Mouse (Mus musculus) brown adipose tissue, adult 24 weeks (tissue): ENCODE measurements at regions not wholly inside any gene's neighbourhood (a gene's known extent, or its start where the extent isn't known, plus 50 kb on each side); places are given as distances from the start of the nearest gene placed in this dataset.

Experiments used
- H3K27ac ChIP-seq: fragments of 200-500 bp; replicated peaks from 2 replicates; pipeline ENCODE4 v1.5.1; 2012; ENCODE audit warnings: low read depth, mild to moderate bottlenecking, low read length
- H3K4me1 ChIP-seq: fragments of 200-500 bp; 2 replicates; pipeline ENCODE4 v1.6.1; 2012; ENCODE audit warnings: low read length, mixed read lengths; ENCODE audit not compliant: control insufficient read depth, insufficient read depth, insufficient read length
- H3K4me3 ChIP-seq: fragments of 200-500 bp; 2 replicates; pipeline ENCODE4 v1.5.1; 2012; ENCODE audit warnings: low read depth, mild to moderate bottlenecking, low read length, moderate library complexity; ENCODE audit not compliant: insufficient read depth

DNA sequence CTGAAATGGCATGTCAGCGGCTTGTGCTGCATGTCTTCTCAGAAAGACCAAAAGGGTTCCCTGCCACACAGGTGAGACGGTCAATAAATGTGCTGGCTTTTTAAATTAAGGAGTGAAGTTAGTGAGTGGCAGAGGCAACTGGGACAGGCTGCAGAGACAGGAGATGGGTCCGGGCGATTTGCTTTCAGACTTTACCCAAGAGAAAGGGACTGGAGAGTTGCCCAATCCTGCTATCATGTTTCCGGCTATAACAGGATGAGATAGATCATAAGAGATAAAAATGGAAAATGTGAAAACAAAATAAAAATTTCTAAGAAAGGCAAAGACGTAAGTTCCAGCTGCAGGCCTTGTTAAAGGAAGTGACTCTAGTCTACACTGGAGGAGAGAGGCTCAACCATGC, 367.3 kb upstream of the Runx1 start:
- Histone ChIP-seq H3K27ac (no peak overlapping the region), H3K4me1 (peaks cover 7% of the 10 kb centered on the region; the same call in 1 of the 2 replicates)

DNA sequence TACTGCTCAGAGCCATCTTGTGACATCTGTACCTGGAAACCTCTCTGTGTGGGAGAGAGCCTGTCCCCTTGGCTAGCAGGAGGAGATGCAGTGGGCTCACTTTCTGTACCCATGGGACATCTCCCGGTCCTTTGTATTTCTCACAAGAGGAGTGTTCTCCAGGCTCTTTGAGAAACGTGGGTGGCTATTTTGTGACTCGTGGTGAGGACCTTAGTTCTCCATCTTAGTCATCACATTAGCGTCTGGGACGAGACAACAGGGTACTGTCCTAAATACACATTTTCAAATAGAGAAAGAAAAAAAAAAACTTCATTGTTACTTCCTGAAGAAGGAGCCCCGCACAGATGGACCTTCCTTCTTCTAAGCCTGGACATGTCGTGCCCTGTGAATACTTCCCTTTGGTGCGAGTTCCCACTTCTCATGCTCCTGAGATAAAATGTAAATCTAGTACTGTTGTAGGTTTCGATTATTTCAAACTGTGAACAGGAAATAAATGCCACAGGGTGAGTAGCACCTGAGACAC, 366.8 kb upstream of the Runx1 start:
- no peak overlapping the region for H3K4me3 ChIP-seq
- peaks cover 7% of the 10 kb centered on the region; the same call in 1 of the 2 replicates for H3K4me1 ChIP-seq
- H3K27ac ChIP-seq = no peak overlapping the region

More for the DNA sequence above, 367.3 kb upstream of the Runx1 start:
- H3K4me3 ChIP-seq = no peak overlapping the region

DNA sequence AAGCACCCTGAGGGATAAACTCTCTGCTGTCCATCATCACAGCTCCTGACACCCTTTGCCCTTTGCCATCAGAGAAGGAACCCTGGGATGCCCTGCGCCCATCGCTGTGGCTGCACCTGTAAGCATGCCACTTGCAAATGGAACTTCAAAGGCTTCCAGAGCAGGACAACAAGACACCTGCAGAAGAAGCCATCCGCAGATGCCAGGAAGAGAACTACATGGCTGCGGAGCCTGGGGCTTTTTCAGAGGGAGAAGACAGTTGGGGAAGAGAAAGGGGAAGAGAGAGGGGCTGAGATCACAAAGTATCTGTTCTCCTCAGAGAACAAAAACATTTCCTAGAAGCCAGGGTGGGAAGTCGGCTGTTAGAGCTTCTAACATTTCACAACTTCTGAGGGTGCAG, 365.2 kb upstream of the Runx1 start:
- Histone ChIP-seq H3K4me3 (no peak overlapping the region), H3K27ac (no peak overlapping the region), H3K4me1 (peaks cover 7% of the 10 kb centered on the region; the same call in 1 of the 2 replicates)

DNA sequence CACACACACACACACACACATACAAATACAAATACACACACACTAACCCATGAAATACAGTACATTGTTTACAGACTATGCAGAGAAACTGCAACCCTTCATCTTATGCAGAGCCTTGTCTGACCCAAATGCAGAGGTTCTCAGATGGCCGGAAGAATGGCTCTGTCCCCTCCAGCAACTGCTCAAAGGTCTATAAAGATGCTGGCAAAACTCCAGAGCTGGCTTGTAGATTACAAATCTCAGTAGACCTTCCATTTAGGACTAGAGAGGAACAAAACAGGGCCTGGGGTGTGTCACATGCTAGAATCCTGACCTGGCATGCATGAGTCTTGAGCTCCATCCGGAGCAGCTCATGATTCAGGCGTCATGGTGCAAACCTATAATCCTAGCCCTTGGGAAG, 364.4 kb upstream of the Runx1 start:
- Histone ChIP-seq H3K27ac (no peak overlapping the region), H3K4me3 (no peak overlapping the region)

DNA sequence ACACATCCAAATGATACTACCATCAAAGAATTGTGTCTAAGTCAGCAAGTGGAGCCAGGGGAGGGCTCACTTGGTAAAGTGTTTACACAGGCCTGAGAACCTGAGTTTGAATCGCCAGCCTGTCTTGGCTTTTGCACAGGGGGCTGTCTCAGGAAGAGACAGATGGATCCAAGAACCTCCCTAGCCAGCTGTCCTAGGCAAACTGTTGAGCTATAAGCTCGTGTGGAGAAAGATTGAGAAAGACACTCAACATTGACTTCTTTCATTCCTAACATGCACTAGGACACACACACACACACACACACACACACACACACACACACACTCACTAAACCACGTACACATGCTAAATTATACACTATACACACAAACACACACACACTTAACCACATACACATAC, 363.9 kb upstream of the Runx1 start:
- no peak overlapping the region for H3K27ac ChIP-seq
- no peak overlapping the region for H3K4me3 ChIP-seq
- peaks cover 7% of the 10 kb centered on the region; the same call in 1 of the 2 replicates for H3K4me1 ChIP-seq

More for the DNA sequence above, 364.4 kb upstream of the Runx1 start:
- H3K4me1 ChIP-seq = peaks cover 7% of the 10 kb centered on the region; the same call in 1 of the 2 replicates

DNA sequence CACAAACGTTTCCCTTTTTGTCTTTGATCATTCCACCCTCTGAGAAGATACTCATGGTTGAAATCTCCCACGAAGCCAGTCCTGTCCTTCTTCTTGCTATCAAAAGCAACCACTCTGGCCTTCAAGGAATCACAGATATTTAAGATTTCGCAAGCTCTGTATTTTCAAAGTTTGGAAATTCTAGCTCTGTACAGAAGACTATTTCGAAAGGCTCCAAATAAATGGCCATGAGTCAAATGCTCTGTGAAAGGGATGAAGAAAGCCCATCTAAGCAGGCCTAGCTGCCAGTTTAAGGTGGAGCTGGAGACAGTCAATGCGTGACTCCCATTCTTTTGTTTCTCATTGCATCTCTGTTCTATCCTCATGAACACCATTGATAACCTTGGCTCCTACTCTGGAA, 363.5 kb upstream of the Runx1 start:
- Histone ChIP-seq H3K27ac (no peak overlapping the region), H3K4me1 (peaks cover 7% of the 10 kb centered on the region; the same call in 1 of the 2 replicates), H3K4me3 (no peak overlapping the region)

DNA sequence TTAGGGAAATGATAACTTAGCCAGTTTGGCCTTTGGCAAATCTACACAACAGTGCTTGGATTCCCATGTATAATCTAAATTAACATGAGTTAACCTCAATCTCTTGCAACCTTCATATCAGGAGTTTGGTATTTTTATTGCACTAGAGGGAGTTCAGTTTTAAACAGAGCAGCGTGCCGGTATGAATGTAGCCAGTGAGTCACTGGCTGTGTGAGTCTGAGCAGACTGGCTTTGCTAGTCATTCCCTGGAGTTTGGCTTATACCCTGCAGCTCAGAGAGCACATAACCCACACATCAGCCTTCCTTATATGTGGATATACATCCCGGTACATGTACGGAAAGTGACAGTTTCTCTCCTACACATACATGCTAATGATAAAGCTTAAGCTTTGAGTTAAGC, 360.6 kb upstream of the Runx1 start:
- Histone ChIP-seq H3K27ac (no peak overlapping the region), H3K4me3 (no peak overlapping the region)

DNA sequence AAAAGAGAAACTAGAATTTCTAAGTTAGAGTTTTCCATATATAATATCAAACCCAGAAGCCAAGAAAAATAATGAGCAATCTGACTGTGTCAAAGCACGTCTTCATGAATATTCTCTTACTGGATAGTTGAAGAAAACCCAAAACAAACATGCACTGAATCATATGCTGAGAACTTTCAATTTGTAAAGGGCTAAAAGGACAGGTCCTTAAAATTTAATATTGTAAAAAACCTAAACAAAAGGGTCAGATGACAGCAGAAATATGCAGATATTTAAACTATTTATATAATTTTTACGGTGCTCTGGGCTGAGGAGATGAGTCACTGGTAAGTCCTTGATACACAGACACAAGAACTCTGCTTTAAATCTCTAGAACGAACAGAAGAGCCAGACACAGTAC, 356.7 kb upstream of the Runx1 start:
- no peak overlapping the region for H3K4me3 ChIP-seq
- no peak overlapping the region for H3K27ac ChIP-seq
- H3K4me1 ChIP-seq = no peaks in the 10 kb centered on the region

More for the DNA sequence above, 360.6 kb upstream of the Runx1 start:
- H3K4me1 ChIP-seq = peaks cover 7% of the 10 kb centered on the region; the same call in 1 of the 2 replicates

DNA sequence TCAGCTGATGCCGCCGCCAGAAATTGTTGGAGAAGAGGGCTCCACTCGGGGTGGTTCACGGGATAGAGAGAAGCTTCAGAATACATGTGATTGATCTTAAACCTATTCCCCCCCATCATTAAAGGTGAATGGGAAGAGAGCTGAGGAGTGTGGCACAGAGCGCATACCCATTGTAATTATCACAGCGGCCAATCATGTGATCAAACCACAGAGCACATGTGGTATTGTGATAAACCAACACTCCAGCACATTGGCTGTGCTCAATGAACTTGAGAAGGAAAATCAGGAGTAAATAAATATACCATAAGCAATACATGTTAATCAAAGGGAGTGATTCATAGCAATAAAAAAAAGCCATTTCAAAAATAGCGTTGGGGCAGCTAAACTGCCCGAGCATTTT, 355.5 kb upstream of the Runx1 start:
- Histone ChIP-seq H3K4me3 (no peak overlapping the region), H3K27ac (no peak overlapping the region), H3K4me1 (no peaks in the 10 kb centered on the region)

DNA sequence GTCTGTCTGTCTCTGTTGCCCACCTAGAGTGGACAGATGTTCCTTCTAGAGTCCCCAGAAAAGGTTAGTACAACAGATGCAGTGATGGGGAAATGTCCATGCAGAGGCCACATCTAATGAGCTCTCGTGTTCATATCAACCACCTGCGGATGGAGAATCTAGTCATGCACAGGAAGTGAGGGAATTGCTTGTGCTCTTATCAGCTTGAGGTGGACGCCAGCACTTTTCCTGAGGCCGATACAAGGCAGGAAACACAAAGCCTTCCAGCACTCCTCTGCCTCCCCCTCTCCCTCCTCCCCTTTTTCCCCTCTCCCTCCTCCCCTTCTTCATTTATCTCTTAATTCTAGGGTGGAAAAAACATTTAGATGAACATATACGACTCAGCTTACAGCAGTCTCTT, 354.3 kb upstream of the Runx1 start:
- Histone ChIP-seq H3K4me3 (no peak overlapping the region), H3K4me1 (no peaks in the 10 kb centered on the region), H3K27ac (no peak overlapping the region)

DNA sequence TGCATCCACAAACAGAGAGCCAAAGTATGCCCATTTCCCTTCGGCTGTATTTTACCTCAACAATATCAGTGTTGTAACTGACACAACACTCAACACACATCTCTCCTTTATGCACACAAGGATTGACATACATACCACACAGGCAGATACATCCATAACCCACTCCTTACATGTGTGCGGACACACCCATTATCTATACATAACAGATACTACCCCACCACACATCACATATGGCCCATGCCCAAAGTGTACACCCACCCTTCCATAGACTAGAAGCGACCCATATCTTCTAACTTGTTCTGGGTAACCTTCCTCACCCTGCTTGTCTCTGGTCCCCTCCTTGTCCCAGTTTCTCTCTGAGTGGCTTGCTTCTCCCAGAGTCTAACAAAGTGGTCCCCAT, 340.7 kb upstream of the Runx1 start:
- Histone ChIP-seq H3K4me1 (no peaks in the 10 kb centered on the region), H3K27ac (no peak overlapping the region), H3K4me3 (no peak overlapping the region)

DNA sequence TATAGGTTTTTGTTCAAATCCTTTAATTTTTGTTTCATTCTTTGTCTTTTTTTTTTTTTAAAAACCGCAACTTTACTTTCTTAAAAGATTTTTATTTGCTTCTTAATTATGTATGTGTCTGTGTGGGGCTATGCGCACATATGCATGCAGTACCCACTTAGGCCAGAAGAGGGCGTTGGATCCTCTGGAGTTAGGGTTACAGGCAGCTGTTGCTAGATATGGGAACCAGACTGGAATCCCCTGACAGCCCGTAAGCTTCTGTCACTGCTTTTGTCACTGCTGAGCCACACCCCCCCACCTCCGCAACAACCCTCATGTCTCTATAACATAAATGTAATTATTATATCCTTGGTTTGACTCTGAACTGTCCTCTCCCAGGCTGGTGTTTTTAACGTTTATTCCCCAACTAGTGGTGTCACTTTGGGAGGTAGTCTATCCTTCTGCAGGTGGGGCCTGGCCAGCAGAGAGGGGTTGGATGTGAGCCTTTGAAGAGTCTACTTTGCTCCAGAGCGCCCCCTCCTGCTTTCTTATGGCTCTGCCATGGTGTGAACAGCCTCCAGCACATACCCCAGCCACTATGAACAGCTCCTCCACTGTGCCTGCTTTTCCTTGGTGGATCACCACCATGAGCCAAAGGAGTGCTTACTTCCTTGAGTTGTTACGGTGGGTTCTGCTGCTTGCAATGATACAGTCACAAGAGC, 332.7 kb upstream of the Runx1 start:
- Histone ChIP-seq H3K4me3 (no peak overlapping the region), H3K4me1 (no peaks in the 10 kb centered on the region), H3K27ac (no peak overlapping the region)

DNA sequence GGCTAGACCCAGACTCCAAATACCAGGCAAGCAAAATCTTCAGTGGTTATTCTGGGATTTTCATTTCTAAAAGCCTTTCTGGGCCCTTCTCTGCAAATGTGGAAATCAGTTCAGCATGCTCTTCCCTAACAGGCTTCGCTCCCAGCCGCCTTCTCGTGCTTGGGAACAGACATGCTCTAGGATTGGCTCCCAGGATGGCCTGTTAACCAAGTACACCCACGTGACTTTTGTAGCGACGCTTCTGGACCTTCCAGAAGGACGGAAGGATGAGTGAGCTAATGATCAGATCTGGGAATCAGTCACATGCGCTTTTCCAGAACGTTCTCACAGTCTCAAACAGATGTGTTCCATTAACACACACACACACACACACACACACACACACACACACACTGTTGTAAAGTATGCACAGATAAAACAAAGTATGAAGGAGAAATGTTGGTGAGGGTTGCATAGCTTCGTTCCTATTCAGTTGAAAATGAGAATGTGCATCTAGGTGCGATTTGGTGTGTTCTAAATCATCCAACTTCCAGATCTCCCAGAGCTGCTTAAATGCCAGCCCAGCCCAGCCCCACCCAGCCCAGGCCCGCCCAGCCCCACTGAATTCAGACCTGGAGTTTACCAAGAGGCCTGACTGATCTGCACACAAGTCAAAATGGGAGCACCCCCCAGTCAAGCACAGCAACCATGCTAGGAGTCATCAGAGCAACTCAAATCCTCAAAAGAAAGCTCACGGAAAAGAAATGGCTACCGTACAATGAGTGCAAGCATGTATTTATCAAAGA, 327.8 kb upstream of the Runx1 start:
- Histone ChIP-seq H3K4me3 (no peak overlapping the region), H3K27ac (no peak overlapping the region), H3K4me1 (no peaks in the 10 kb centered on the region)

DNA sequence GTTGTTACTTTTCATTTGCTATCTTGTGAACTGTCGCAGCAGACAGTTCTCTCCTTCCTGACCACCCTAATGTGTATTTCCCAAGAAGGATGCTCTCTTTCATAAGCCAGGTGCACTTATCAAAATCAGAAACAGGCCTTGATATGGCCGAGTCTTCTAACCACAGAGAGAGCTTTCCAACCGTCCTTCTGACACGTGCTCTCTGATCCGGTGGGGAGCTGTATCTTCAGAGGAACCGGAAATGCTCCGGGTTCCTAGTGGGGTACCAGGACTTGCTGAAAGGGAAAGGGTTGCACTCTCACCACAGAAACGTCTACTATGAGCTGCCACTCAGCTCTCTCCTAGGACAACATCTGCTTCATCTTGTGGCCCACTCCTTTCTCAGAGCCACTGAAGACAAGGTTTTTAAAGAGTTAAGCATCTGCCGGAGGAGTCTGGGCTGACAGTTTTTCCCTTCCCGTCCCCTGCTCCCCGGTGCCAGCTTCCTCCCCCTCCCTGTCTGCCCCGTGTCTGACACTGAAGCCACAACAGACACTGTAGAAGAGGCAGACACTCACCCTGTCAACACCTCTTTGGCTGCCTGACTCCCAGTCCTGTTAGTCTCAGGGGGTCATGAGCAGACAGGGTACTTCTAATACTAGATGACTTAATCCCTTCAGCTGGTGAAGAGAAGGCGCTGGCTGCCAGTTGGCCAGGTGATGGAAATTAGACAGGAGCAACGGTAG, 327.0 kb upstream of the Runx1 start:
- Histone ChIP-seq H3K4me1 (no peaks in the 10 kb centered on the region), H3K27ac (no peak overlapping the region), H3K4me3 (no peak overlapping the region)

DNA sequence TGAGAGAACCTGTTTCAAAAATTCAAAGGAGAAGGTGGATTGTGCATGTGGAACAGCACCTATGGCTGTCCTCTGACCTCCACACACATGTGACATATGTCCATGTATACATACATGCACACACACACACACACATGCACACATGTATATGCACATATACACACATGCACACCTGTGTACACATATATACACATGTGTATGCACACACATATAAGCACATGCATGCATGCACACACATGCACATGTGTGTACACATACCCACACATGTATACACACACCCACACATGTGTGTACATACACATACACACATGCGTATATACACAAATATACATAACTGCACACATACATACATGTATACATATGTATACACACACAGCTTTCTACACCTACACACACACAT, 326.1 kb upstream of the Runx1 start:
- Histone ChIP-seq H3K4me3 (no peak overlapping the region), H3K4me1 (no peaks in the 10 kb centered on the region), H3K27ac (no peak overlapping the region)
